Mouse (Mus musculus) E14TG2a.4 (cell line): ENCODE results near the gene Nr1h3.

ENCODE experiments used
- H3K27me3 ChIP-seq: 2 replicates; pipeline ENCODE4 v1.6.1; 2014; ENCODE audit warnings: low read length, control low read depth; ENCODE audit not compliant: insufficient read depth
- H3K36me3 ChIP-seq: 2 replicates; pipeline ENCODE4 v1.6.1; 2014; ENCODE audit warnings: low read length, control low read depth; ENCODE audit not compliant: insufficient read depth
- H3K4me1 ChIP-seq: replicated peaks from 2 replicates; pipeline ENCODE4 v1.6.1; 2014; ENCODE audit warnings: low read depth, low read length, control low read depth
- H3K4me3 ChIP-seq: replicated peaks from 2 replicates; pipeline ENCODE4 v1.5.1; 2014; ENCODE audit warnings: mild to moderate bottlenecking, low read length
- H3K9me3 ChIP-seq: 2 replicates; pipeline ENCODE4 v1.6.1; 2014; ENCODE audit warnings: low read length, control low read depth
- CTCF ChIP-seq: conservative IDR thresholded peaks from 2 replicates; pipeline ENCODE4 v1.5.1; 2014; ENCODE audit warnings: low read length
- NANOG ChIP-seq: IDR thresholded peaks from 2 replicates; pipeline ENCODE4 v1.6.1; 2014; ENCODE audit warnings: borderline replicate concordance, low read length, mixed read lengths
- POU5F1 ChIP-seq: IDR thresholded peaks from 2 replicates; pipeline ENCODE4 v1.6.1; 2014; ENCODE audit warnings: low read length, borderline replicate concordance

Nr1h3 gene

GRCm38 (mm10) chr2:91143401-91143800 lies 59.2 kb downstream of the Nr1h3 start:
- Histone ChIP-seq H3K27me3 (no peaks in the 10 kb centered on the region), H3K4me1 (peaks cover 34% of the 10 kb centered on the region), H3K4me3 (no peak overlapping the region), H3K36me3 (no peaks in the 10 kb centered on the region), H3K9me3 (no peaks in the 10 kb centered on the region)
- TF ChIP-seq POU5F1 = no peak
- TF ChIP-seq NANOG = no peak
- TF ChIP-seq CTCF = no peak

GRCm38 (mm10) chr2:91142920-91143319 lies 59.7 kb downstream of the Nr1h3 start:
- Histone ChIP-seq H3K27me3 (no peaks in the 10 kb centered on the region), H3K4me3 (no peak overlapping the region), H3K36me3 (no peaks in the 10 kb centered on the region), H3K4me1 (peaks cover 37% of the 10 kb centered on the region), H3K9me3 (no peaks in the 10 kb centered on the region)
- TF ChIP-seq NANOG = no peak
- TF ChIP-seq POU5F1 = no peak
- no peak for TF ChIP-seq CTCF

- H3K4me1 ChIP-seq = peaks cover 37% of the 10 kb centered on the region
- H3K36me3 ChIP-seq = no peaks in the 10 kb centered on the region
- H3K9me3 ChIP-seq = no peaks in the 10 kb centered on the region
- H3K4me3 ChIP-seq = no peak overlapping the region
- TF ChIP-seq CTCF (no peak), NANOG (peak; percentile 91)
- peaks cover 7% of the 10 kb centered on the region; the same call in 1 of the 2 replicates for H3K27me3 ChIP-seq
Measured at GRCm38 (mm10) chr2:91139764-91140163, 62.9 kb downstream of the Nr1h3 start.

- TF ChIP-seq POU5F1 = no peak
- TF ChIP-seq NANOG = no peak
- no peak for TF ChIP-seq CTCF
- H3K4me1 ChIP-seq = peaks cover 37% of the 10 kb centered on the region
- no peaks in the 10 kb centered on the region for H3K9me3 ChIP-seq
- H3K27me3 ChIP-seq = peaks cover 11% of the 10 kb centered on the region; the same call in 1 of the 2 replicates
- peak overlapping the region; percentile 60; the same call in 1 of the 2 replicates for H3K4me3 ChIP-seq
- H3K36me3 ChIP-seq = no peaks in the 10 kb centered on the region
Measured at GRCm38 (mm10) chr2:91139311-91139710, 63.3 kb downstream of the Nr1h3 start.

- peaks cover 35% of the 10 kb centered on the region for H3K4me1 ChIP-seq
- H3K27me3 ChIP-seq = peaks cover 23% of the 10 kb centered on the region
- no peak overlapping the region for H3K4me3 ChIP-seq
- TF ChIP-seq CTCF = no peak
- no peaks in the 10 kb centered on the region for H3K9me3 ChIP-seq
- no peaks in the 10 kb centered on the region for H3K36me3 ChIP-seq
Measured at GRCm38 (mm10) chr2:91137481-91137880, 65.2 kb downstream of the Nr1h3 start.

GRCm38 (mm10) chr2:91136513-91137412 lies 65.9 kb downstream of the Nr1h3 start:
- peaks cover 29% of the 10 kb centered on the region for H3K27me3 ChIP-seq

More at GRCm38 (mm10) chr2:91136513-91137412, 65.9 kb downstream of the Nr1h3 start:
- H3K9me3 ChIP-seq = no peaks in the 10 kb centered on the region
- no peak overlapping the region for H3K4me3 ChIP-seq
- H3K36me3 ChIP-seq = no peaks in the 10 kb centered on the region
- peaks cover 30% of the 10 kb centered on the region for H3K4me1 ChIP-seq
- no peak for TF ChIP-seq CTCF
- TF ChIP-seq NANOG = no peak
- no peak for TF ChIP-seq POU5F1
